Mouse (Mus musculus): ENCODE results near the gene D430042O09Rik. TPM values are rescaled to one million over a fixed set of nuclear protein-coding genes. Genes with fewer than 3 reads are reported as not detected.

D430042O09Rik gene
- total and polyA plus RNA-seq, 2 experiments: 8.5 to 8.8 TPM

DNA sequence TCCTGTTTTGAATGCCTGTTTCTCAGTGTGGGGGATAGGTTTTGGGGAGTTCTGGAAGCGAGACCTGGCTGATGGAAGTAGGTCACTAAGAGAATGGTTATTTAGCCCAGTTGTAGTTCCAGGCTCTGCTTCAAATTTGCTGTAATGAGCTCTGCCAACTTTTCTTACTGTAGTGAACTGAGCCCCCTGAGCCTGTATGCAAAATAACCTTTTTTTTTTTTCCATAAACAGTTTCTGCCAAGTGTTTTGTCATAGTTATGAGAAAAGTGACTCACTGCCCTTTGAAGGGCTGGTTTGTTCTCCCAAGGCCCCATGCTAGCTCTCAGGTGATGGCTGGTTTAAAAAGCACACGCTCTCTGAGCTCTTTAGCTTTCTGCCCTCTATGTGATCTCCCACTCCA is 125.8 kb downstream of the D430042O09Rik start:
- DNase-seq (ENCODE audit: extremely low read depth, low read depth, low spot score): no peak
- H3K4me3 ChIP-seq (ENCODE audit: insufficient read depth, low read depth, low read length): no peak overlapping the region
- H3K4me1 ChIP-seq (ENCODE audit: control insufficient read depth, insufficient read depth, low read length): peaks cover 6% of the 10 kb centered on the region; the same call in 1 of the 2 replicates
- no peak overlapping the region for H3K9ac ChIP-seq (ENCODE audit: low read depth, low read length)
- no peaks in the 10 kb centered on the region for H3K27me3 ChIP-seq (ENCODE audit: control insufficient read depth, insufficient read depth, low read length)
- peaks cover 2% of the 10 kb centered on the region; the same call in 1 of the 2 replicates for H3K36me3 ChIP-seq (ENCODE audit: control insufficient read depth, insufficient read depth, low read length)
- no peak overlapping the region for H3K27ac ChIP-seq (replicated peaks; ENCODE audit: insufficient read depth, low read depth, low read length)
- no peak for TF ChIP-seq POLR2A (IDR thresholded peaks at IDR 0.05; ENCODE audit: extremely low read depth, insufficient read depth, low read length)
- H3K79me2 ChIP-seq (ENCODE audit: control insufficient read depth, insufficient read depth, low read length): no peaks in the 10 kb centered on the region
- 98% methylated on average over 2 of the region's 2 CpGs for WGBS

DNA sequence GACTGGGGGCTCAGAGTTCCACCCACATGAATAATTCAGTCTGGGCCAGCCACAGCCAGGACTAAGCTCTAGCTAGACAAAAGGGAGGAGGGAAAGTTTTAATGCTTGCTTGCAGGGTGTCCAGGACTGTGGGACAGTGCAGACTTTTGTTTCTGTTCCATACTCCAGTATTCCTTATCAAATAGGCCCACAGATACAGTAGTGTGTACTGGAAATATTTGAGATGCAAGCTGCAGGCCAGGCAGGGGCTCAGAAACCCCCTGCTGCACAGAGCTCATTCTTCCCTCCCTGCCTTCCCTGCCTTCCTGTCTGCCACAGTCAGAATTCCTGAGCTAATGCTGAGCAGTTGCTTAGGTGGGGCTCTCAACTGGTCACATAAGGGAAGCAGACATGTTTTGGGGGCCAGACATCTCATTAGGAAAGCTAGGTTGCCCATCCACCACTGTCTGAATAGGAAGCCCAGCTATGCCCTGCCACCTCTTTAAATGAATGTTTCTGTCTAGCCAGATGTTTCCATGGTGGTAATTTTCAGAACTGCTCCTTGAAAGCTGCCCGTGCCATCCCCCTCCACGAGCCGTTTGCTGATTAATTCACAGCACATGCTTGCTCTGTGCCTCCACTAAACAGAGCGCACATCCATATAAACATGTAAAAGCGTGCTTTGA is 130.5 kb downstream of the D430042O09Rik start:
- 95% methylated on average over 5 of the region's 5 CpGs for WGBS
- no peak overlapping the region for H3K4me3 ChIP-seq (ENCODE audit: insufficient read depth, low read depth, low read length)
- no peak overlapping the region for H3K9ac ChIP-seq (ENCODE audit: low read depth, low read length)
- H3K36me3 ChIP-seq (ENCODE audit: control insufficient read depth, insufficient read depth, low read length): peaks cover 3% of the 10 kb centered on the region; the same call in 1 of the 2 replicates
- no peak for DNase-seq (ENCODE audit: extremely low read depth, low read depth, low spot score)
- no peak for TF ChIP-seq POLR2A (IDR thresholded peaks at IDR 0.05; ENCODE audit: extremely low read depth, insufficient read depth, low read length)
- TF ChIP-seq CTCF (IDR thresholded peaks at IDR 0.05; ENCODE audit: low read depth, low read length): no peak
- no peak overlapping the region for H3K27ac ChIP-seq (replicated peaks; ENCODE audit: insufficient read depth, low read depth, low read length)
- H3K4me1 ChIP-seq (ENCODE audit: control insufficient read depth, insufficient read depth, low read length): no peaks in the 10 kb centered on the region
- H3K79me2 ChIP-seq (ENCODE audit: control insufficient read depth, insufficient read depth, low read length): no peaks in the 10 kb centered on the region
- H3K27me3 ChIP-seq (ENCODE audit: control insufficient read depth, insufficient read depth, low read length): no peaks in the 10 kb centered on the region

- no peaks in the 10 kb centered on the region for H3K79me2 ChIP-seq (ENCODE audit: control insufficient read depth, insufficient read depth, low read length)
- H3K4me3 ChIP-seq (ENCODE audit: insufficient read depth, low read depth, low read length): no peak overlapping the region
- DNase-seq (ENCODE audit: extremely low read depth, low read depth, low spot score): peak; percentile 51
- H3K36me3 ChIP-seq (ENCODE audit: control insufficient read depth, insufficient read depth, low read length): peaks cover 8% of the 10 kb centered on the region; the same call in 1 of the 2 replicates
- H3K27me3 ChIP-seq (ENCODE audit: control insufficient read depth, insufficient read depth, low read length): no peaks in the 10 kb centered on the region
- H3K27ac ChIP-seq (replicated peaks; ENCODE audit: insufficient read depth, low read depth, low read length): no peak overlapping the region
- no peak for TF ChIP-seq POLR2A (IDR thresholded peaks at IDR 0.05; ENCODE audit: extremely low read depth, insufficient read depth, low read length)
- no peak for TF ChIP-seq CTCF (IDR thresholded peaks at IDR 0.05; ENCODE audit: low read depth, low read length)
- no peaks in the 10 kb centered on the region for H3K4me1 ChIP-seq (ENCODE audit: control insufficient read depth, insufficient read depth, low read length)
- WGBS: 76% methylated on average over 1 of the region's 1 CpGs
- no peak overlapping the region for H3K9ac ChIP-seq (ENCODE audit: low read depth, low read length)
These were observed 137.9 kb downstream of the D430042O09Rik start for GRCm38 (mm10) chr7:125845611-125846010.

DNA sequence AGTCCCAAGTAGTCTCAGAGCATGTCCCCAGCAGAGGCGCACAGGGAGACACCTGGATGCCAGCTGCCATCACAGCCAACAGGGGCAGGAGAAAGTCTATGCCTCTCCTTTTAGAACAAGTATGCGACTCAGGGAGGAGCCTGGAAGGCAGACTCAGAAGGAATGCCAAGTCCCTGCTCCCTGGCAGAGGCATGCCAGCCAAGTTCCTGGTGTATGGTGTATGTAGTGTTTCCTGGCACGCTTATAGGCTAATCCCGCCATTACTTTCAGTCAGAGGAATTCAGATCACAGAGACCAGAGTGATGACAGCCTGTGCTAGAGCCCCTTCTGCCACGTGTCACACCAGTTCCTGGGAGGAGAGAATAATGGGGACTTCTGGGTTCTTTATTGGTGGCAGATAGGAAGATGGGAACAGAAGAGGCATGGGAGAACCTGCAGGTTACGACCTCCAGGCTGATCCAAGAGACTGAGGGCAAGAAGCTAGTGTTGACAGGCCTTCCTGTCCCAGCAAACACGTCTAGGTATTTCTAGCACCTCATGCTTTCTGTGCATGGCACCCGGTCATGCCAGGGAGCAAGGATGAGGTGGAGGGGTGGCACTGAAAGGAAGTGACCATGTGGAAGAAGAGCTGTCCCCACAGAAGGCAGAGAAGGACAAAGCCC is 139.3 kb downstream of the D430042O09Rik start:
- Histone ChIP-seq H3K4me3 (ENCODE audit: insufficient read depth, low read depth, low read length) (no peak overlapping the region), H3K27ac (replicated peaks; ENCODE audit: insufficient read depth, low read depth, low read length) (no peak overlapping the region)
- TF ChIP-seq CTCF (IDR thresholded peaks at IDR 0.05; ENCODE audit: low read depth, low read length) (no peak), POLR2A (IDR thresholded peaks at IDR 0.05; ENCODE audit: extremely low read depth, insufficient read depth, low read length) (no peak)

GRCm38 (mm10) chr7:125847528-125847866 is 139.8 kb downstream of the D430042O09Rik start:
- TF ChIP-seq CTCF (IDR thresholded peaks at IDR 0.05; ENCODE audit: low read depth, low read length) (no peak), POLR2A (IDR thresholded peaks at IDR 0.05; ENCODE audit: extremely low read depth, insufficient read depth, low read length) (no peak)
- Histone ChIP-seq H3K79me2 (ENCODE audit: control insufficient read depth, insufficient read depth, low read length) (no peaks in the 10 kb centered on the region), H3K27me3 (ENCODE audit: control insufficient read depth, insufficient read depth, low read length) (no peaks in the 10 kb centered on the region), H3K27ac (replicated peaks; ENCODE audit: insufficient read depth, low read depth, low read length) (no peak overlapping the region), H3K9ac (ENCODE audit: low read depth, low read length) (no peak overlapping the region), H3K4me1 (ENCODE audit: control insufficient read depth, insufficient read depth, low read length) (no peaks in the 10 kb centered on the region), H3K36me3 (ENCODE audit: control insufficient read depth, insufficient read depth, low read length) (peaks cover 11% of the 10 kb centered on the region; the same call in 1 of the 2 replicates), H3K4me3 (ENCODE audit: insufficient read depth, low read depth, low read length) (no peak overlapping the region)
- DNase-seq (ENCODE audit: extremely low read depth, low read depth, low spot score): no peak
- WGBS: 93% methylated on average over 2 of the region's 2 CpGs

More for the DNA sequence above, 139.3 kb downstream of the D430042O09Rik start:
- no peak overlapping the region for H3K9ac ChIP-seq (ENCODE audit: low read depth, low read length)
- no peak for DNase-seq (ENCODE audit: extremely low read depth, low read depth, low spot score)
- H3K79me2 ChIP-seq (ENCODE audit: control insufficient read depth, insufficient read depth, low read length): no peaks in the 10 kb centered on the region
- 85% methylated on average over 8 of the region's 8 CpGs for WGBS
- no peaks in the 10 kb centered on the region for H3K27me3 ChIP-seq (ENCODE audit: control insufficient read depth, insufficient read depth, low read length)
- peaks cover 12% of the 10 kb centered on the region; the same call in 1 of the 2 replicates for H3K36me3 ChIP-seq (ENCODE audit: control insufficient read depth, insufficient read depth, low read length)
- H3K4me1 ChIP-seq (ENCODE audit: control insufficient read depth, insufficient read depth, low read length): no peaks in the 10 kb centered on the region

GRCm38 (mm10) chr7:125859564-125859963 is 151.9 kb downstream of the D430042O09Rik start:
- 71% methylated on average over 3 of the region's 3 CpGs for WGBS

More at GRCm38 (mm10) chr7:125859564-125859963, 151.9 kb downstream of the D430042O09Rik start:
- Histone ChIP-seq H3K79me2 (ENCODE audit: control insufficient read depth, insufficient read depth, low read length) (no peaks in the 10 kb centered on the region), H3K36me3 (ENCODE audit: control insufficient read depth, insufficient read depth, low read length) (peaks cover 3% of the 10 kb centered on the region; the same call in 1 of the 2 replicates), H3K4me1 (ENCODE audit: control insufficient read depth, insufficient read depth, low read length) (no peaks in the 10 kb centered on the region), H3K27ac (replicated peaks; ENCODE audit: insufficient read depth, low read depth, low read length) (no peak overlapping the region), H3K4me3 (ENCODE audit: insufficient read depth, low read depth, low read length) (no peak overlapping the region), H3K27me3 (ENCODE audit: control insufficient read depth, insufficient read depth, low read length) (no peaks in the 10 kb centered on the region), H3K9ac (ENCODE audit: low read depth, low read length) (no peak overlapping the region)
- TF ChIP-seq POLR2A (IDR thresholded peaks at IDR 0.05; ENCODE audit: extremely low read depth, insufficient read depth, low read length): no peak
- TF ChIP-seq CTCF (IDR thresholded peaks at IDR 0.05; ENCODE audit: low read depth, low read length): no peak
- DNase-seq (ENCODE audit: extremely low read depth, low read depth, low spot score): peak; percentile 15

Measured in liver, adult 2 months (tissue).